Mouse (Mus musculus): ENCODE measurements at regions not wholly inside any gene's neighbourhood (a gene's known extent, or its start where the extent isn't known, plus 50 kb on each side); places are given as distances from the start of the nearest gene placed in this dataset.
A peak's percentile ranks its signal among the peaks of the same experiment; 100 is the strongest.
"Not testable (repeated sequence)": the region's sequence is repeated elsewhere in the genome, so short reads cannot be mapped to it uniquely, and the experiment has no call there.

DNA sequence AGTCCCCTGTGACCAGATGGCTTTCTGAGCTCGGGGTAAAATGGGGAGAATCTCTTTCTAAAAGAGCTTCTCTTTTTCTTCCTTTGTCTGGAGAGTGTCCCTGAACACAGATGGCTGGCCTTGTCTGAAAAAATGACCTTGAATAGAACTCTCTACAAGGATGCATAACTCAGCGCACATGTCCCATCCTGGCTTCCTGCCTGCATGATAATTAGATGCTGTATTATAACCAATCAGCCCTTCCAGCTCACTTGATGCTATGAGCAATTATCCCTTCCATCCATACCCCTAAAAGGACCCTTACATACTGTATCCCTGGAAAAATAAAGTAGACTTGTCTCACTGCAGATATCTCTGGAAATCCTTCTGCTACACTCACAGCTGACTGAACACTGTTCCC lies 199.7 kb upstream of the Slc7a11 start:
- no peak for DNase-seq (ENCODE audit: low spot score)

DNA sequence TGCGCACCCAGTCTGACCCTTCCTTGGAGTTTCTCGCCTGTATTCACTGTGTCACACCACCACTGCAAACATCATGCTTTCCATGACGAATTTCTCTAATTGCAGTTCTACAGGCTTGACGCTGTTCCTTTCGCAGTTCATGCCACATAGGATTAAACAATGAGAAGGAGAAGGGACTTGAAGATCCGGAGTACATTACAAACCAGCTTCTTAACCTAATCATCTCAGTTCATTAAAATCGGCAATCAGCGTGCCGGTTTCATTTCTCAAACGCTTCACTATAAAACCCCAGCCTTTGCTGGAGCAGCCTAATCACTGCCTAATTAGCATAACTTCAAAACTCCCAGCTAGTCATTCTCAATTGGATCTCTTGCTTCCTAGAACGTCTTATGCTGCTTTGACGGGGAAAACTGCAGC lies 196.5 kb upstream of the Slc7a11 start:
- DNase-seq (ENCODE audit: low spot score) = no peak

DNA sequence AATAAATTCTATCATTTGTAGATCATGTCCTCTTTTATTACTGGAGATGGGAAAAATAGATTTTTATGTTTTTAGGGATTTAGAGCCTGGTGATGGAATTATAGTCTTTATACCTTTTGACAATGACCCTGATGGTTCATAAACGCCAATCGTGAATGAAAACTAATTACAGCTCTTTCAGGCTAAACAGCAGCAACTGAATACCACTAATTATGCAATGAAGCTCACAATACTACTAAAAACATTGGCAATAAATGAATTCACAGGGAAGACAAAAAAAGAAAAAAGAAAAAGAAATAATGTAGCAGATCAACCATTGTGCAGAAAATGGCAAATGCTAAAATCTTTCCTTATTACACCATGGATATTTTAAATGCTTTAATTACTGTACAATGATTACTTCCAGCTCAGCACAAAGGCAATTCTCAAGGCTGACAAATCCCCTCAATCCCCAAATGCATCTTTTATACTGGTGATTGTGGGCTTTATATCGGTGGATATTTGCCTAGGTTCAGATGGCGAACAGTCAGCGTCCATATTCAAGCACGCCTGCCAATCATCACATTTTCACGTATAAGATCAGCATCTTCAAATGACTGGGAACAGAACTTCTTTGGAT lies 191.2 kb upstream of the Slc7a11 start:
- no peak for DNase-seq (ENCODE audit: low spot score)

DNA sequence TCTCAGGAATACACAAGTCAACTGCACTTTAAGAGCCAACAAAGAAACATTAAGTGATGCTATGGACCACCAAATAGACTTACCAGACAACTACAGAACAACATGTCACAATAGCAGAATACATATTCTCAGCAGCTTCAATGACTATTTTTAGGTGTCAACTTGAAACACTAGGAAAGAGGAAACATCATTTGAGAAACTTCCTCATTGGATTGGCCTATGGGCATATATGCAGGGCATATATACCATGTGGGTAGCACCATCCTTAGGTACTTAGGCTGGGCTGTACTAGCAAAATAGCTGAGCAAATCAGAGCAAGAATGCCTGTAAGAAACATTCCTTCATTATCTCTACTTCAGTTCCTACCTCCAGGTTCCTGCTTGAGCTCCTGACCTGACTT lies 187.9 kb upstream of the Slc7a11 start:
- no peak for DNase-seq (ENCODE audit: low spot score)

DNA sequence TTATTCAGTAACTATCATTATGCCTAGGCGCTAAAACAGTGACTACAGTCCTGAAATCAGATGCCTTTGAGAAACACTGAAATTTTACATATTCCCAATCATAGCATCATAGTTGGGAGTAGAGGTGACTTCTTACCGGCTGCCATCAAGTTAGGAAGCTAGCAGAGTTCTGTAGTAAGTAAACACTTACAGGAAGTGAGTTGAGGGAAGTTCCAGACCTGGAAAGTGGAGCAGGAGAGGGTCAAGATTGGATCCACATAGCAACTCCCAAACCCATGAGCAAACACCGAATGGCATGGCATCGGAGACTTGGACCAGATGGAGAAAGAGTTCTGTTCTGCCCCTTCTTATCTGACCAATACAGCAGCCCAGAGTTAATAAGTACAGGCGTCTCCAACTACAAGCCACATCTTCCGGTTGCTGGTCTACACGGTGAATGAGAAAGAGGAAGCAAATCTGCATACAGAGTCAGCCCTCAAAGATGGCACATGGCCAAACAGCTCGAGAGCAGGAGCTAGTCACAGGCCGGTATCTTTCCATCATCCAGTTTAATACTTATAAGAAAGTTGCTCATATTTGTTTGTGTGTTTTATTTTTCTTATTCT lies 184.8 kb upstream of the Slc7a11 start:
- peak; percentile 16 for DNase-seq (ENCODE audit: low spot score)

DNA sequence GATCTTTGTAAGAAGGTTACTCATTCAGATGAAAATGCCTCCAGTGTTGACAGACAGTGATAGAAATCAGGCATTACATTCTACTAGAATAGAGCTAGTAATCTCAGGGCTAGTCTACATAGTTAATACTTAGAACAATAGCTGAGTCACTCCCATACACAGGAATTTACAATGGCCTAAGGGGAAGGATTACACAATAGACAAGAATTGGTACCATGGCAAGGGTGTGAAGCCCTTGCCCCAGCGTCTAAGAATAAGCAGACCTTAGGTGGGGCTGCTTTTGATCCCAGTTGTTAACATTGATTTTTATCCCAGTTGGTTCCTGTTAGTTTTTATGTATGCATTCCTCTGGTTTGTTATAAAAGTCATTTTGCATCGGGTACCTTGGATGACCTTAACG lies 177.8 kb upstream of the Slc7a11 start:
- DNase-seq (ENCODE audit: low spot score) = not testable (repeated sequence)

DNA sequence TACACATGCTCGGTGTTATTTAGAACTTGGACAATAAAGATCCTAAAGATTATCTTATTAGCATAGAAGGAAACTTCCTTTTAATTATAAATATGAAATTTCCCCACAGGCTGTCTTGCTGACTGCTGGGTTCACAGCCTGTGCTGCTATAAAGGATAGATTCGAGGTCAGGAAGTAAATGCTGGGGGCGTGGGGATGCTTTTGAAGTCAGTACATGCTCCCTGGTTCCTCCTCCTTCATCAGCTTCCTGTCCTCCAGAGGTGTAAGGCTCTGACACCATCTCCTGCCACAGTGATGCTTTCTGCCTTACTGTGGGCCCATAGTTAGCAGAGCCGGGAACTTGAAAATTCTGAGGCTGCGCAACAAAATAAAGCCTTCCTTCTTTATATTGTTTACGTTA lies 175.6 kb upstream of the Slc7a11 start:
- no peak for DNase-seq (ENCODE audit: low spot score)

DNA sequence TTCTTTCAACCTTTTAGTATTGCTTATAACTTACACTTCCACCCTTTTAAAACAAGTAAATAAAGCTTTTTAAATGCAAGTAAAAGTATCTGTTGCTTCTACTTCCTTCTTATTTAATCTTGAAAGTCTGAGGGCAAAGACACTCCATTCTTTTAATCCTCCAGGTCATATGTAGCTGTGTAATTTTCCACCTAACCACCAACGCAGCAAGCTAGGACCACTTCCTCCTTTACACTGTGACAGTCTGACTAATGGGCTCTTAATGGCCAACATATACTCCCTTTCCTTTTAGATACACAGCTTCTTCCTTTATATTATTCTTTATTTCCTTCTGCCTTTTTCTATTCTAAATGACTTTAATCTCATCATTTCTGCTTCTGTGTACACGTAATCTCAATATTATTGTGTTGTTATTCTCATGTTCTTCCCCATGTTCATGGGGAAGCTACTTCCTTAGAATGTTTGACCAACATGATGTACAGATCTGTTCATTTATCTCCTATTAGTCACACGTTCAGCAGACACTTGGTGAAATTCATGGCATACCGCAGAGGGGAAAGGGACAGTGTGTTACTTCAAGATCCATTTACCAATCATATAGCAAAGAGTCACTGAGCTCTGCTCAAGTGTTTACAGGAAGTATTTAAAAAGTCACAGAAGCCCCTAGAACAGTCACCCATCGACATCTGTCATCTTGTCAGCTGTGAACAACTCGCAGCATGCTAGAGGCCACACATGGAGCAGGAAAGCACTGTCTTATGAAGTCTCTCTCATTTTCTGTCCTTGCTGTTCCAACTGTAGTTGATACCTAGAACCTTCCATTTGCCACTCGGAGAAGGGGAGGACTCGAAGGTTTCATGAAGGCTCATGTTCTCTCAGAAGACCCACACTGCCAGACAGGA lies 172.2 kb upstream of the Slc7a11 start:
- no peak for DNase-seq (ENCODE audit: low spot score)

DNA sequence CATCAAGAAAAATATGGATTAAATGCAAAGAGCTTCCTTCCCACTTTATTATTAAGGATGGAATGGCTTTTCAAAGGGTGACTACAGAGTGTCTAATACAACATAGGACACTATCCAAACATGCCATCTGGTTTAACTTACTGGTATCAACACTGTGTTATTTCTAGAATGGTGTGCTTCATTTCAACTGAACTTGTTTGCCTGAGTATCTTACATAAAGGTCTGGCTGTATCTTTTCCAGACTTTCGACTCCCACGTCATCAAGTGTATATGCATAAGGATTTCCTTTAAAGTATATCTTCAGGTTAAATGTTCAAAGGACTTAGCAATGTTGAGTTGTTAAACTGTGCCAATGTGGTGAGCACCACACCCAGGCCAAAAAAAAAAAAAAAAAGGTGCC lies 169.6 kb upstream of the Slc7a11 start:
- DNase-seq (ENCODE audit: low spot score) = no peak

DNA sequence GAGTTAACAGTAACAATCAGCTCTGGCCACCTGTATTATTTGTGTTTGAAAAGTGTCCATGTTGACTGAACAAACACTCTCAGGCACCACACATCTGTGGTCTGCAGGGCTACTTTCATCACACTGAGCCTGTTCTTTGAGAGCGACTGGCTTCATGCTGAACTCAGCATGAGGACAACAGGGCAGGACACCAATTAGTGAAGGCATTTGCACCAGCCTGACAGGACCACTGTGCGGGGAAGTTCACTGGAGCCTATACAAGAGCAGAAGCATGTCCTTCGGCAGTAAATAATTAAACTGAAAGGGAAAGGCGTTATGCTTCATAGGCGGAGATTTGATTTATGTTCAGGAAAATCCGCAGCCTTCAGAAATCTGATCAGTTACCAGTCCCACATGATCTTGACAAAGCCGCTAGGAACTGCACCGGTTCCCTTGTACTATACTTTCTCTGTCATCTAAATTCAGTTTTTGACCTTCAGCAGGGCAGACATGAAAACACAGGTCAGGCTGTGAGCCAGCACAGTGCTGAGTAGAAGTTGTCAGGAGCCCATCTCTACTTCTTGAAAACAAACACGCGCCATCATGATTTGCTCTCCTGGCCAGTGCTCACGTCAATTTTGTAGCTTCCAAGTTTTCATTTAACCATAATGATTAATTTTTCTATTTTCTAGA lies 166.1 kb upstream of the Slc7a11 start:
- no peak for DNase-seq (ENCODE audit: low spot score)

DNA sequence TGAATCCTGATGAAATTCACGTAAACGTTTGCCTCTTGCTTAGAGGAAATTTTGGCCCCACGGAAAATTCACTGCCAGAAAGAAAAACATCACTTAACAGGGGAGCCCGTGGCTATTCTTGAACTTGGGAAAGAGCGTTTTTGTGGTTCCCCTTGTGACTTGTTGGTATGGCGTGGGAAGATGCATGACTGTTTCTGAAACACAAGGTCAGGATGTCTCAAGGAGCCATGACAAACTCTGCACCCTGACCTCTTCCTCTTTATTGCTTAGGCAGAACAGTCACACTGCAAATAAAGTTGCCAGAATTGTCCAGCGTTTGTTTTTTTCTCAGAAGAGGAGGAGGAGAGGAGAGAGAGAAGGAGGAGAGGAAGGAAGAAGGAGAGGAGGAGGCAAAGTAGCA lies 164.3 kb upstream of the Slc7a11 start:
- DNase-seq (ENCODE audit: low spot score) = no peak

DNA sequence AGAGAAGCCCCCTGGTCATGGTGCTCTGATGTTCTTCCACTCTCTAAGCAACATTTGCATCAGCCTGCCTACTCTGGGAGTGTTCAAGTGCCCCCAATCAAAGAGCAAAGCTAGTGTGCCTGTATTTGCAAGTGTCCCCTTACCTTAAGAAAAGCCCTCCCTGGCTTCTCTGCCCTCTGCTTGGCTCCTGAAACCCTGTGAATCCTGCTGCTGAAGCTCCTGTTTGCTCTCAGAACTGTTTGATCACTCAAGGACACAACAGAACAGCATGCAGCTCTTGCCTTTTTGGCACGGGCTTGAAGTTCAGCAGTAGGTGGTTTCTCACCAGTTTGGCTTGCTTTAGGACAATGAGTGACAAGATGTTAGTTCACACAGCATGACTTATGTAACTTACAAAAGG lies 163.6 kb upstream of the Slc7a11 start:
- DNase-seq (ENCODE audit: low spot score) = no peak

DNA sequence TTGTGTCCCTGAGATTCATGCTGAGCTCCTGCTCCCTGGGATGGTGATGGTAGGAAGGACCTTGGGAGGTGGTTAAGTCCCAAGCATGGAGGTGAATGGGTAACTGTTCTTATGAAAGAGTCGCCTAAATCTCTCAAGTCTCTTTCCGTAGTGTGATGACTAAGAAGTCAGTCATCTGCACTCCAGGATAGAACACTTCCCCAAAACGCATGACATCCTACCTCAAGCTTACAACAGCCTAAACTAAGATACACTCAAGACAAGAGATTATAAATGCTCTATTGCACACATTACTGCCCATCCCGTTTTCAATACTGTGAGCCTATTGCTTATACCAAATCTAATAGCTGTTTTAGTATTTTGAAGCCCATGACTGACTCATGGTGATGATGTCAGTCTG lies 162.3 kb upstream of the Slc7a11 start:
- DNase-seq (ENCODE audit: low spot score) = no peak

DNA sequence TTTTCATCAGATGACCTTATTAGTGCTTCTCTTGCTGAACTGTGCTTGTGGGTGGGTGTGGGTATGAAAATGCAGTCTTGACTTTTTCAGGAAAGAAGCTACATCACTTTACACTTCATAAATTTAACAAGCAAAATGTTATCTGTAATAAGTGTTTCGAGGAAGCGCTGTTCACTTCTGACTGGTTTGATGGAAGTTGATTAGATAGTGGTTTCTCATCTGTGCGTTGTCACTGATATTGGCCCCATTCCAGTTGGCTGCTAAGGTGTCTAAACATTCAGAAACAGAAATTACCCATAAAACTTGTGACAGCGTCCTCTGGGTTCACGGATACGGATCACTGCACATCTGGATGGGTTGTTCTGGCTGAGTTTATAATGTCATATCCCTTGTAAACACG lies 159.8 kb upstream of the Slc7a11 start:
- DNase-seq (ENCODE audit: low spot score) = no peak

DNA sequence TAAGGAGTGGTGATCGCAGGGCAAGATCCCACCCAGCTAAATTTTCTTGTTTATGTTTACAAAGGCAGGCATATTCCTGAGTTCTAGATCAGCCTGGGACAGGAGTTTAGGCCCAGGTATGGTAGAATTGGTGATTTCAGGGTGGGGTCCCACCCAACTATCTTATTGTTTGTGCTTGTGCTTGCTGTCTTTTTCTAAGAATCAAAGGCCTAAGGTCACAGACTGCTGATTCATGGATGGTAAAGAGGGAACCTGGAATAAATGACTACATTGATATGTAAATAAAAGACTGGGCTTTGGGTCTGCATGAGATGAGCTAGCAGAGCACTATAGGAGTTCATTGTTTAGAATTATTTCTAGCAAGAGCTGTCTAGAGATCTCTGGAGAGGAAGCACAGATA lies 152.3 kb upstream of the Slc7a11 start:
- no peak for DNase-seq (ENCODE audit: low spot score)

DNA sequence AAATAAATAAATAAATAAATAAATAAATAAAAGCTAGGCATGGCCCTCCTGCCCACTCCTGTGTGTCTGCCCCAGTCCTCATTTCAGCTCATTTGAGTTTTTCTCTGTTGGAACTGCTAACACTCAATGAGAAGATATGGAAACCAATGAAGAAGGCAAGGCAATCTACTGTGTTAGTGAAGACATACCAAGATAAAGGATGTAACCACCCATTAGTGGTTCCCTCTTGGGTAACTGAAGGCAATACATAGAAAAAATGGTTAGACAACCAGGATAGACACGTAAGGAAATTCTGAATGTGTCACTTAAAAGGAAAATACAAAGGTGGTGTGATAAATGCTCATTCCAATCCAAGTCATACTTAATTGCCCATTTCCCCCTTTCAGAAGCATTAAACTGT lies 140.9 kb upstream of the Slc7a11 start:
- no peak for DNase-seq (ENCODE audit: low spot score)

DNA sequence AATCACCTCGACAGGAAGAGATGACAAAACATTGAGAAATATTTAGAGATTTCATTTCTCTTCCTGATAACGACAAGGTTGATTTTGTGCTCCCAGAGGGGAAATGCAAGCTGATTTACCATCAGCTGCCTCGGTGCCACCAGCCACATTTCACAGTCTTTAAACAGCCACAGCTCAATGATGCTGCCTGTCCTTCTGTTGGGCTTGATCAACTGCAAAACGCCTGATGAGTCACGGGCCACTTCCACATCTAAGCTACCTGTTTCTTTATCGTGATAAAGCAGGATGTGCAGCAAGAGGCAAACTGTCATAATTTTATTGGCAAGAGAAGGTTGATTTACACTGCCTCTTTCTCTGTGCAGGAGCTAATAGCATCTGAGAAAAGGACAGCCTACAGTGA lies 140.1 kb upstream of the Slc7a11 start:
- DNase-seq (ENCODE audit: low spot score) = no peak

DNA sequence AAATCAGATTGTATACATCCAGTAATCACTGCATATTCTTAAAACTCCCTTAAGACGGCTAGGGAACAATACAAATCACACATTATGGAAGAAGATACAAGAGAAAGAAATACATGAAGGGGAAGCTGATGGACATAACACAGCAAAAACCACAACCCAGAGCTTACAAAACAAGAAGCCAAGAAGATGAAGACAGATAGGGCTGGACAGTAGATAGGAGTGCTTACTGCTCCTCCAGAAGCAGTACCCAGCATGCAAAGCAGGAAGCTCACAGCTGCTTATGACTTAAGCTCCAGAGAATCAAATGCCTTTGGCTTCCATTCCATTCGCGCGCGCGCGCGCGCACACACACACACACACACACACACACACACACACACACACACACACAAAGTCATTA lies 131.0 kb upstream of the Slc7a11 start:
- DNase-seq (ENCODE audit: low spot score) = no peak

DNA sequence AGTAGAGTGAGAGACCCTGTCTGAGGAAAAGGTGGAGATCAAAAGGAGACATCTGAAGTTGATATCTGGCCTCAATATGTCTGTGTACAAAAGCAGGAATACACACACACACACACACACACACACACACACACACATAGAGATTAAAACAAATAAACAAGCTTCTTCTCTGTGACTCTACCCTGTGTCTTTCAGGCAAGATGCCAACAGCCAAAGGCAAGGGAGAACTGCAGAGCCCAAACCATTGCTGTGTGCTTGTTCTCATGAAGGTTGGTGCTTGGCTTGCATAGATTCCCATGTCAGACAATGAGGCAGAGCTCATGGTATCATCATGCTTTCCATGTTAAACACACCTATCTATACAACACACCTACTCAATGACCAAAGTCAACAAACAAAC lies 126.6 kb upstream of the Slc7a11 start:
- no peak for DNase-seq (ENCODE audit: low spot score)

DNA sequence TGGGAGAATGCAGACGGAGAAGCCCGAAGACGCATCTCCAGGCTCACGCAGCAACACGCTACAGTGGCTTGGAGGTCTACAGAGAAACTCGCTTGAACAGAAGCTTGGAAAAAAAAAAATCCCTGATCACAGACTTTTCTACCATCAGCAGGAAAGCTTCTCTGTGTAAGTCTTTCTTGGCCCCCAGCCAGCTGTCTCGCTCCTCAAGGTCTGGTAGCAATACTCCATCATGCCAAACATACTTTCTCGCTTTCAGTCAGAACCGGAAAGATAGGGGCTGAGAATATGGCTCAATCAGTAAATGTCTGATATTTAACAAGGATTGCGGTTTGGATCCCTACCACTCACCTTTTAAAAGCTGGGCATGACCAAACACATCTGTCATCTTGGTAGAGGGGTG lies 126.2 kb upstream of the Slc7a11 start:
- DNase-seq (ENCODE audit: low spot score) = no peak

DNA sequence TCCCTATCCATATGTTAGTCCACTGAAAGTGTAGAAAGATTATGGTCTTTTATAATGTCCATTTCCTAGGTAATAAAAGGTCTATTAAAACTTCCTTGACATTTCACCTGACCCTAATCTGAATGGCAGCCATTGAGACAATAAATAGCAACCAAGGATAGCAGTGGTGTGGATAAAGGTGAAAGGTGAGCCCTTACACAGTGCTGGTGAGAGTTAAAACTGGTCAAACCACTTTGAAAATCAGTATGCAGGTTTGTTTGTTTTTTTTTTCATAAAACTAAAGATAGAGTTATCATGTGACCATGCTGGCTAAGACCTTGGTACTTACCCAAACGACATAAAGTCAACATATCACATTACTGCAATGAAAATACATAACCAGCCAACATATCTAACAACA lies 110.7 kb upstream of the Slc7a11 start:
- no peak for DNase-seq (ENCODE audit: low spot score)

DNA sequence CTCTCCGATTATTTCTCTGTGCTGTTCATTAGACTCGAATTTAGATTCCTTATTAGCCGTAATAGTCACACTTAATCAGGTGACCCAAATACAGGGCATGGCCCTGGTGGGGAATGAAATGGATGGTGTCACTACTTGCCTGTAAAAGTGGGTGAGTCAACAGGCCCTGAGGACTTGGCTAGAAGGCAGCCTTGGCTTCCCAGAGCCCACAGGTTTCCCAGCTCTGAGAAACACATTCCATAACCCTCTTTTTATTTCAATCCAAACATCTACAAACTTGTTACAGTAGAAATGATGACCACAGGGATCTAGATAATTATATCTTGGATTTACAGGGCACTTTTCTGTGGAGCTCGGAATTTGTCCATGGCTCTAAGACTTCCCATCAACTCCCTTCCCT lies 105.2 kb upstream of the Slc7a11 start:
- DNase-seq (ENCODE audit: low spot score) = no peak

DNA sequence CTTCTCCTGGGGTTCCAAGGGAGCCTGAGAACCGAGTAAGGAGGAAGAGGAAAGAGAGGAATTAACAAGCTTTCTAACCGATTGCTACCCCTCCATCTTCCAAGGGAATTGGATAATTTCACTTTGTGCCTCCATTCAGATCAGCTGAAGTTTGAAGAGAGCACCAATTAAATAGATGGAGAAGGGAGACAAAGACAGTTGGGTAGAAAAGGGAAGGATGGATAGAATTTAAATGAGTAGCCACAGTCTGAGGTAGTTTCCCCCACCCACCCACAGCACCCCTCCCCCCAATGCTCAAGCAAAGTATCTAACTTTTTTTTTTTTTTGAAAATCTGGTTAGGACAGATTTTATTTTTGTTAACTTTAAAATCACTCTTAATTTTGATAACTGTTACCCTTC lies 87.2 kb upstream of the Slc7a11 start:
- no peak for DNase-seq (ENCODE audit: low spot score)

All from T-cell, adult 2 months (primary cell).